Mouse (Mus musculus) right cerebral cortex, postnatal 14 days (tissue): ENCODE results near the gene Commd7.

Experiments
- DNase-seq: peaks from one replicate; pipeline ENCODE4 v3.0.0; 2022

Gene Commd7

DNA sequence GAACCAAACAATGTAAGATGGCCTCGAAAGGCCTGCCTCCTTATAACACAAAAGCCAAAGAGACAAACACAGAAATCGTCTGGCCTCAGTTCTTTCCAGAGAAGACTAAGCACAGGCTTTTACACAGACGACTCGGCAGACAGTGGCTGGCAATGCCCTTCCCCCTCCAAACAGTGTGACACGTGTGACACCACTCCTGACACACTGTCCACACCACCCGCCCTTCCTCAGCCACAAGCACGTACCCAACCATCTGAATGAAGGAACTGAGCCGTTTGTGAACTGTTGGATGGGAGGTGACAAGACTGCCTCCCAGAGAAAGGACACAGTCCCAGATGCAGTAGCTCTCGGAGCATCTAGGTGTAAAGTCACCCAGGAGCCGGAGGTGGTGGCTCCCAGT, 13.7 kb downstream of the Commd7 start:
- DNase-seq: no peak

DNA sequence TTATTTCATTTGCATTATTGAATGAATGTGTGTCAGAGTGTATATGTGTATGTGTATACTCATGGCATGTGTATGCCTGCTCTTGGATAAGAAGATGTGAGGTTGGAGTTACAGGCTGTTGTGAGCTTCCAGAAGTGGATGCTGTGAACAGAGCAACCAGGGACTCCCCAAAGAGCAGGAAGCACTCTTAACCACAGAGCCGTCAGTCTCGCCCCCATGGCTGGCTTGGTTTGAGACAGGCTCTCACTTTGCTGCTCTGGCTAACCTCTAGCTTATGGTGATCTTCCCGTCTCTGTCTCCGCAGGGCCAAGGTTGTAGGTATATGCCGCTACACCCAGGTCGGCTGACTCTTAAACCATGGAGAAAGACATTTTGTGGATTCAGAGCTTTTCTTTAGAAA, 14.1 kb downstream of the Commd7 start:
- DNase-seq: no peak

DNA sequence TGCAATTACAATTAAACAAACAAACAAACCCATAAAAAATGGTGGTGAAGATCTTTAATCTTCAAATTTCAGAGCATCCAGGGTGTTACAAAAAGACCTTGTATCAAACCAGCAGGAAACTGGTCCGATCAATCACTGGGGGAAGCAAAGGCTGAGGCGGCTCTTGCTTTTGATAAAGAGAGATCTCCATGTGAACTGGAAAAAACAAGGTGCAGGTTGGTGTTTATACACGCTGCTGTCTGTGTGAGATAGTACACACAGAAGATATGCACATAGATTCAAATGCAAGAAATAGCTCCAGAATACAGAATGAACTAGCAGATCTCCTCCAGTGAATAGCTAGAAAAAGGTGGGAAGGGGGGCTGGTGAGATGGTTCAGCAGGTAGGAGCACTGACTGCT, 15.7 kb downstream of the Commd7 start:
- DNase-seq: no peak

DNA sequence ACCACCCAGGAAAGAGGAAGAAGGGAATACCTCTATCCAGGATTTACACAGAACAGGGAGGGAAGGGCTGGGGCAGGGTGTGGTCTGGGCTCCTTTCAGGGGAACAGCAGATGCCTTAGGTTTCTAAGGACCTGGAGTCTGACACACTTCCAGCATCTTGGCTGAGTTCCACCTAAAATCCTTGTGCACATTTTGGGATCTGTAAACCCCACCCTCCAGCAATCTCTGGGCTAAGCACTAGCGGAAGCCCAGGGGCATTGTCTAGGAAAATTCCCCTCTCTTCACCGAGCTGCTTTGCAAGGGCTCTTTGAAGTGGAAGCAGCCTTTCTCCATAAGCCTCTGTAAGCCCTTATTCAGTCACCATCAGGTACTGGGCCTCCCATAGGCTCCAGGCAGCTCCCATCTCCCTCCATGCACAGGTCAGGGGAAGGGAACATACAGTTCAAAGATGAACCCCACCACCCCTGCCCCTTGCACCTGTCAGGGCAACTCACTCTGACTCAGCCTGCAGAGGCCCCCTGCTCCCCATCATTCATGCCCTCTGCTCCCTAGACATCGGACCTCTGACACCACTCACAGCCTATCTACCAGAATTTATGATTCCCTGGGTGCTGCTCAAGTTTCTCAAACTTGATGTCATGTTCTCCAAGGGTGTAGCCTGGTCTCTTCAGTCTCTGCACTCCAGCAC, 19.8 kb downstream of the Commd7 start:
- DNase-seq: no peak

DNA sequence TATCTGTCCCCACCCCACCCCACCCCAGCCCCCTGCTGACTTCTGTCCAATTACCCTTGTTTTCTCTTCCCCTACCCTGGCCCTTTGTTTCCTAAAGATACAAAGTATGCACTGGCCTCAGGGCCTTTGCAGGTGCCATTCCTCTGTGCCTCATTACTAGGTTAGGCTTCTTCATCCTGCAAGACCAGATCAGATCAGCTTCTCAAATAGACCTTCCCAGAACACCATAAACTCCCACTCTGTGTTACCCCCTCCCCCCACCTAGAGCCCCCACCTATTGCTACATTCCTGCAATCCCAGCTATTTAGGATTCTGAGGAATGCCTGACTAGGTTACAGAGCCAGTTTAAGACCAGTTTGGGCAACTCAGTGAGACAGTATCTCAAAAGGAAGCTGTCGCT, 20.8 kb downstream of the Commd7 start:
- DNase-seq: no peak

DNA sequence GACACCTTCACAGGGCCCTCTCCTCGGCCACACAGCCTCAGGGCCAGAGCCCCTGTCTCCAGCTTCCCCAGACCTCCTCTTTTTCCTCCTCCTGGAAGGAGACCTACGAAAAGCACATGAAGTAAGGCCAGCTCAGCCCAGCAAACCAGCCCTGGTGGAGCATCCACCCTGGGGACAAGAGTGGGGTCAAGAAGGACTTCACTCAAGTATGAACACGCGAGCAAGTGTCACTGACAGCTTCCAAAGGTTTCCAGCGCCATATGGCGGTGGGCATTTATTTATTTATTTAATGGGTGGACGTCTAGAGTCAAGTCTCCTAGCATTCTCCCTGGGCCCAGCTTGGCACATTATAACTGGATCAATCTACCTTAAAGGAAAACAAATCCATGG, 21.3 kb downstream of the Commd7 start:
- DNase-seq: no peak

DNA sequence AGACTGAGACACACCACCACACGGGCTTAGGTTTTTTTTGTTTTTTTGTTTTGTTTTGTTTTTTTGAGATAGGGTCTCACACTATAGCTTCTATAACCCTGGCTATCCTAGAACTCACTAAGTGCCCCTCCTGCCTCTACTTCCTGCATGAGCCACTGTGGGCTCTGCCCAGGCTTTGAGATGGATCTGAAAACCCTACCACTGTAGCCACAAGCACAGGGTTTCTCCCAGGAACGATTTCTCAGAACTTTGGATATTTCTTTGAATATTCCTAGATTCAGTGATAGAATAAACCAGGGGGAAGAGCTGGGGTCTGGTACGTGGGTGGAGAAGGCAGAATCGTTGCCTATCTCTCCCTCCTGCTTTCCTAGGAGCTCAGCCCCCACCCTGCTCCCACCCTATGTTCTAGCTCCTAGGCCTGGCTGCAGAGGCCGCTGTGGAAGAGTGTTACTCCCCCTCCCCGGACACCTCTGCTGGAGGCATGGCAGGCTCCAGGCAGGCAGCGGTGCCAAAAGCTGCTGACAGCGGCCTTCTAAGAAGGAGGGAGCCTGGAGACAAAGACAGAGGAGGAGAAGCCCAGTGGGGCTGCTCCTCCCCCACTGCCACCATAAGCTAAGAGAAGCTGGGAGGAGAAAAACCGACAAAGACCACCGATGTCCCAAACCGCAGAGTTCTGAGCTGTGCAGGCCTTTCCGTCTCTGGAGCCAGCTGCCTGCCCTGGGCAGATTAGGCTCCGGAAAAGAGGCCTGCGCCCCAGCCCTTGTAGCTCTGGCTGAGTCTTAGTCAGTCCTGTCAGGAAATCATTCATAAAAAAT, 21.9 kb downstream of the Commd7 start:
- peak; percentile 19 for DNase-seq

DNA sequence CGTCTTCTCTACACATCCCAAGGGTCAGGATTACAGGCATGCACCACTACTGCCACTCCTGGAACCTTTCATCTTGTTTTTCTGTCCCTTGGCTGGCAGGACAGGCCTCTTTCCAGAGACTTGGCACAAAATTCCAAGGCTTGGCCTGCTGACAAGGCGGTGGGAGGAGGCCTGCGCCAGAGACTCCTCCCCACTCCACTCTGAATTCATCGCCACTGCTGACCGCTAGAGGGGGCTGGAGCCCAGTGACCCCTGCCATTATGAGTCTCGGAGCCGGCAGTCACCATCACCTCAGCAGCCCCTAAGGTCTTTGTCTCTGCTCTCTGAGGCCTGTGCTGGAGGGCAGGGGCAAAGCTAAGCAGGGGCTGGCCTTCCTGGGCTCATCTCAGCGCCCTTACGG, 23.0 kb downstream of the Commd7 start:
- DNase-seq: peak; percentile 80

DNA sequence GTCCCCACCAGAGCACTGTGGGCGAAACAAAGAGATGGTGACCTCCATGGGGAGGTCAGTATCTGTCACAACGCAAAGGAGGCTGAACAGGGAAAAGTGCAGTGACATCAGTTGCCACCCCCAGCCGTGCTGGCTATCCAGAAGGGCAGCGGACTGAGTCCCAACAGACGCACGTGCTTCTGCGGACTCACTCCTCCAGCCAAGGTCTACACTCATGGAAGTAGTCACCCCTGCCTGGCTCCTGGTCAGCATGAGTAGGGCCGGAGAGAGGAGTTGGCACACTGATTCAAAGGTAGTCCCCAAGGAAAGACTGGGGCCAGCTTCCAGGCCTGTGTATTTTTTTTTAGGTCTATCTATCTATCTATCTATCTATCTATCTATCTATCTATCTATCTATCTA, 23.5 kb downstream of the Commd7 start:
- DNase-seq: no peak

DNA sequence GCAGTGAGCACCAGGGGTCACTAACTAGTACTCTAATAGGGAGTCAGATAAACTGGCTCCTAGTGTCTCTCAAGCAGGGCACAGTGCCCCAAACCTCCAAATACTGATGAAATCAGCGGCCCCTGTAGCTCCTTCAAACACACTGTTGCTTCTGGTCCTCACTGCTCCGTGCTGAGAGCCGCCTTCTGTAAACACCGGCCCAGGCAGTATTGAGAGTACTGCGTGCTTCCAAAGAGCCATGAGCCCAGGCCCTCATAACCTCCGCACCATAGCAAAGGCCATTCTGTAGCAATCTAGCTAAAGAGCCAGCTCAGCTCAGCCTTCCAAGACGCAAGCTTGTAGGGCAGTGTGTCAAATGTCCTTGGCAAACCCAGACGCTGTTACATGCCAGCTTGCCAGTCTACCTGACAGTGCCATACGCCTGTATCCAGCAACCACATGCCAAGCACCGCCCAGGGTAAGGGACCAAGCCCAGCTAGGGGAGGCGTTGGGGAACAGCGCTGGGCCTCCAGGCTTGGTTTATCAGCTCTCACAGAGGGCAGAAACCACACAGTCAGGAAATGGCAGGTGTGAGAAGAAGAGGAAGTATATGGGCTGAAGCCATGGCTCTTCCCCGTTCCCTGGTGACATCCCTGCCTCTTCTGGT, 24.6 kb downstream of the Commd7 start:
- no peak for DNase-seq

DNA sequence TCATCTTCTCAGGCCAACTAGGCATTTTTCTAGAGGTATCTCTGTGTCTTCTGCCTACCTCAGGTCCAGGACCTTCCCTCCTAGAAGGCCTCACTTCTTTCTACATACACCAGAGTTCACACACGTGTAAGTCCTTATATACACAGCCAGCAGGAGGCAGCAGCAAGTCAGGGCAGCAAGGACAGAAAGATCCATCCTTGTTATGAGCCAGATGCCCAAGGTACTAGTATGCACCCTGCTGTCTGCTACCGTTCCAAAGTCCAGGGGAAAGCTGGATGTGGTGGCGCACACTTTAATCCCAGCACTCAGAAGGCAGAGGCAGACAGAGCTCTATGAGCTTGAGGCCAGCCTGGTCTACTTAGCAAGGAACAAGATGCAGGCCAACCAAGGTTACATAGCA, 26.2 kb downstream of the Commd7 start:
- no peak for DNase-seq

DNA sequence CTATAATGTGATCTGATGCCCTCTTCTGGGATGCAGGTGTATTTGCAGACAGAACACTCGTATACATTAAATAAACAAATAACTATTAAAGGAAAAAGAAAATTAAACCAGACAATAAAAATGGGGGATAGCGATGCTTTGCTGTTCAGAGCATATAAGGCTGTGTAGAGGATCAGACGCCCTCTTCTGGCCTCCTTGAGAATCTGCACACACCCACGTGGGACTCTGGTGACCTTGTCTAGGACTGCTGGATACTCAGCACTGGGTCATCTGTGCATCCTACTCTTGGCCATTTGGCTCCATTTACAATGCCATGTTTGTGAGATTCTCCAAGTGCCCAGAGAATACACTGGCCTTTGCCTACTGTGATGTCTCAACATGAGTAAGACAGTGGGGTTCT, 28.9 kb downstream of the Commd7 start:
- no peak for DNase-seq

DNA sequence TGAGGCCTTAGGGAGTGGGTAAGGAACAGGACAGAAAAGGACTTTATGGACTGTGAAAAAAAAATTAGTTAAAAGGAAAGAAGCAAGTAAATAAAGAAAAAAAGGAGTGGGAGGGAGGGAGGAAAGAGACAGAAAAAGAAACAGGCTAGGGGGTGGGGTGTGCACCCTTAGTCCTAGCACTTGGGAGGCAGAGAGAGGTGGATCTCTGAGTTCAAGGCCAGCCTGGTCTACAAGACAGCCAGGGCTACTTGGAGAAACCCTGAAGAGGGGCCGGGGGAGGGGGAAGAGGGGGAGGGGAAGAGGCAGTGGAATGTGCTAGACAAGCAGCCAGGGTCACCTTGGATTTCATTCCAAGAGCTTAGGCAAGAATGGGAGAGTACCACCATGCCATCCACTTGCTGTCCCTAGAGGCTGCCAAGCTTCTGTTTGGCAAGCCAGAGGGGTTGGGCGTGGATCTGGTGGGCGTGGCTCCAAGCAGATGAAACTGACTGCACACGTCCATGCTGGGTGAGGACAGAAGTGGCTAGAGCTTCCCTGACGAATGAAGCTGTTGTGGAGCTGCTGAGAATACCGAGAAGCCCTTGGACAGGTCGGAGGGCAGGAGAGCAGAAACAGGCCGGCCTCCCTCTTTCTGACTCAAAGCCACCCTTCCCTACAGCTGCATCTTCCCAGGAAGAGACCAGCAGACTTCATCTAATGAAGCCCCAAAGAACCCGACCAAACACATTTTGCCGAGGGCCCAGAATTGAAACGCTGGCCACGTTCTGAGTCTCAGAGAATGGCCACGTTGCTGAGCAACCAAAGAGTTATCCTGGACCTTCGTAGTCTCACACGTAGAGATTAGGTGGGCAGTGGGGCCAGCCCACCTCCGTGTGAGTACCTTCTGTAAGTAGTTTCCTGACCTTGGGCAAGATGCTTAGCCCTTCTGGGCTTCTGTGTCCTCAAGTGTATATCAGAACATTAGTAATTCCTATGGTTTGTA, 31.6 kb downstream of the Commd7 start:
- DNase-seq: no peak

DNA sequence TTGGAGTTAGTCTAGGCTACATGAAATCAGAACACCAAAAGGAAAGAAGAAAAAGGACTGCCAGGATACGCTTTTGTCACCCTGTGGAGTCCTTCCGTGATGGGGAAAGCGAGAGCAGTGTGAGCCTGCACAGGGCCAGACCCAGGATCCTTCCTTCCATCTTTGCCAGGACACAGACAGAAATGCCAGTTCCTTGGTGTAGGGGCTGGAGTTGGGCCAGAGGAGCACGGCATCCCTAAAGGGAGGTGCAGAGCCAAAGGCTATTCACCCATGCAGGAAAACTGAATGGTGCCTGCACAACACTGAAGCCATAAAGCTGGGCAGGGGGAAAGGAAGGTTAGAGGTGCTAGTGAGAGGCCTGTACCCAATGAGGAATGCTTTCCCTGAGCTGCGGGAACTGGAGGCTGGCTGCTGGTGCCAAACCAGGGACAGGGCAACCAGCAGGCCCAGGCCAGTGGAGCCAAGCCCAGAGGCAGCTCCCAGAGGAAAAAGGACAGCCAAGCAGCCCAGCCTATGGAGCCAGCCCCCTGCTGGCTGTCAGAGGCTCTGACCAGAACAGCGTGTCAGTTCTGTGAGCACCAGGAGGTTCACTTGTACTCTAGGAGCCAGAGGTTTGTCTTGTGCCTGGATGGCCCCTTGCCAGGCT, 32.4 kb downstream of the Commd7 start:
- peak; percentile 35 for DNase-seq

DNA sequence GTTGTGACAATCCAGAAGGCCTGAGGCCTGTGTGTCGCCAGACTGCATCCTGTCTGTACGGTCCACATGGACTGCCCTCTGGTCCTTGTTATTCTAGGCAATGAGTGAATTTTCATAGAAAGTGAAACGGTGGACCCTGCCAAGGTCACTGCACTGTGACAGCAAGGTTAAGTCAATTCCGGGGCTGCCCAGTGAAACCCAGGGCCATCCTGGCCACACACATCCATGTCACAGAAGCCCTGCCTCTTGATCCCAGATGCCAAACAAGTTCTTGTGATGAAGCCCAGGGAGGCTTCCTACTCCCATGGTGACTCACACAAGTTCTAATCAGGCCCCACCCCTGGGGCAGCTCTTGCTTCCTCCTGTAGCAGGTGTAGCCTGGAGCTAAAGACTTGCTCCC, 35.0 kb downstream of the Commd7 start:
- no peak for DNase-seq

DNA sequence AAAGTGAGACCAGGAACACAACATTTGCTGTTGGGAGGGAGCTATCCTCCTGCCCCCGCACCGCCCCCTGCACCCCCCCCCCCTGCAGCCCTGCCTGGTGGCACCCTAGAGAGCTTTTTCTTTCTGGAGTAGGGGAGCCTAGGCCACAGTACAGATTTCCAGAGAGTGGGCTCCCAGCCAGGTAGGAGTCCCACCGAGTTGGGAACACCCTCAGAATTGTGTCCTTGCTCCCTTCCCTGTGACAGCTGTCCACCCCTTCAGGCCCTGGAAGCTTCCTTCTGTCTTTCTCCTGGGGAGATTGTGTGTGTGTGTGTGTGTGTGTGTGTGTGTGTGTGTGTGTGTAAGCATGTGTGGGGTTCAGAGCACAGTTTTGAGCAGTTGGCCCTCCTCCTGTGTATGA, 35.6 kb downstream of the Commd7 start:
- no peak for DNase-seq

DNA sequence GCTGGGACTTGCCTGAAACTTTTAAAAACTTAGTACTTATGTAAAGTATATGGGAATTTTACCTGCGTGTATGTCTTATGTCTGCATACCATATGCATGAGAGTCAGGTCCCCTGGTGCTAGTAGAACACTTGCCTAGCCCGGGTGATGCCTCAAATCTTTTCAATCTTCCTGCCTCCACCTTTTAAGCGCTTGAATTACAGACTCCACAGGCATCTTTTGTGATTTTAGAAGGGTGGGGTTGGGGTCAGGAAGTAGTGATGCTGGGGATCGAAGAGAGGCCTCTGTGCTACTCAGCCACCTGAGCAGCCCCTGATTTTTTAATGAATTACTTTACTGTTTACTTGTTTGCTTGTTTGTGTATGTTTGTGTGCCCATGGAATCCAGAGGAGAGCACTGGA, 37.6 kb downstream of the Commd7 start:
- no peak for DNase-seq

DNA sequence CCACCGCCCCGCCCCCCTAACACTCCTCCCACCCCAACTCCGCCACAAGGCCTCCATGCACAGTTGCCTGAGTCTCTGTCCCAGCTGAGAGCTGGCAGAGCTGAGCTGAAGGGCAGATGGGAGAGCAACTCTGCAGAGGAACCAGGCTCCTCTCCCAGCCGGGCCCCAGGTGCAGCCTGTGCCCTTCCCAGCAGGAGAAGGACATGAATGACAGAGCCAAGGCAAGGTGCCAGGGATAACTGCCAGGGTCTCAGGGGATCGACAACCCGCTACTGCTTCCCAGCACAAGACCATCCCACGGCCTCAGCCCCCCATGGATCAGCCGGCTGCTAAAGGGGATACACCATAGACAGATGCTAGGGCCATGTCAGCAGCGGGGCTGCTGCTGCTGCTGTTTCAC, 39.4 kb downstream of the Commd7 start:
- no peak for DNase-seq

DNA sequence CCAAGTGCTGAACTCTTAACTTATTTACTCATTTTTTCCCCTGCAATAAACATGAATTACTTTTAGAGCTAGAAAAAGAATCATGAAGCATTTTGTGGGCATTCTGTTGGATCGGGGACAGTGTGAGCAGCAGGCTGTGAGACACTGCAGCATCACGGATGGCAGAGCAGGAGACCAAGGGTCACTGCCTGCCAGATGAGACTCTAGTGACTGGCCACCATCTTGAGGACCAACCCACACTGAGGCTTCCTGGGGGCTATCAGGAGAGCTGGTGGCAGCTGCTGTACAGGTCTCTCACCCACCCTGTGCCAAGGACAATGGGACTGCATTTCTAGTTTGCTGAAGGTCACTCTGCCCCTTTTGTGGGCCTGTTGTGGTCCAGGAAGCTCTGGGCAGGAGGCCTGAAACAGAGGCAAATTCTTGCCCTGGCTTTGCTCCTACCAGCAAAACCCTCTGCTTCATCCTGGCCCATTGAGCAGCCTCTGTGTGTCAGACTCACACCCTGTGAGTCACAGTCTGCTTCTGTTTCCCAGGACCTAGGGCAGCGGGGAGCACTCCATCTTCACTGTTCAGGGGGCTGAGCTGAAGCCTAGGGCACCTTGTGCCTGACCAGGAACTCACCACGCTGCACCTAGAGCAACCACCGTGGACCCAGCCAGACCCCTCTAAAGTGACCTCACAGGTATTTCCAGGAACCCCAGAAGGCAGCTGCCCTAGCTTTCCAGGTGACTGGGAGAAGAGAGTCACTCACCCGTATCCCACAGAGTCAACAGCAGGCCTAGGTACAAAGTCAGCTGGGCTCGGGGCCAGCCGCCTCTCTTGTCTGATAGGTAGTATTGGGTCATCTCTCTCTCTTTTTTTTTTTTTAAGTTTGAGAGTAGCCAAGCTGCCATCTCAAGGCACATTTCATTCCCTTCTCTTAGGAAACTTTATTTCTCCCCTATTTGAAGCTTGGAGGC, 40.2 kb downstream of the Commd7 start:
- no peak for DNase-seq

DNA sequence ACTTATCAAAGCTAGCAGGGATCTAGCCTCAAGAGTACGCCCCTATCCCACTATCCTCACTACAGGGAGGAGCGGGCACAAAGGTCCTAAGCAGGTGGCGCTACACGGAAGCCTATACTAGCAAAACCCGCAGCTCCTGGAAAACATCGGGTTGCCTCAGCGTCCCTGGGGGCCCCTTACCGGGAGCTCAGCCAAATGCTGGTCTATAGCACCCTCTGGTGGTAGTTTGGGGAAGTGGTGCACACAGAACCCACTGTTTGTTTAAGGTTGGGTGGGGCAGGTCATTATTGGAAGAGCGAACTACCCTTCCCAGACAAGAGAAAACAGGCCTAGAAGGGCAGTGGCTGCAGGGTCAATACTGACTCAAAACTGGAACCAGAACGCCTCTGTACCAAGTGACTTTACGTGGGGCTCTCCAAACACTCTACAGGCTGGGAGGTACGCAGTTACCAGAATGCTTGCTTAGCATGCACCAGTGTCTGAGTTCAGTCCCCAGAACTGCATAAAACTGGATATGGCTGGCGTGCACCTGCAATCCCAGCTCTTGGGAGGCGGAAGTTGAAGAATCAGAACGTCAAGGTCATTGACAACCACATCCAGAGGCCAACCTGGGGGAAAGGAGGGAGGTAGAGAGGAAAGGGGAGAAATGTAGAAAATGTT, 45.9 kb downstream of the Commd7 start:
- DNase-seq: peak; percentile 83

DNA sequence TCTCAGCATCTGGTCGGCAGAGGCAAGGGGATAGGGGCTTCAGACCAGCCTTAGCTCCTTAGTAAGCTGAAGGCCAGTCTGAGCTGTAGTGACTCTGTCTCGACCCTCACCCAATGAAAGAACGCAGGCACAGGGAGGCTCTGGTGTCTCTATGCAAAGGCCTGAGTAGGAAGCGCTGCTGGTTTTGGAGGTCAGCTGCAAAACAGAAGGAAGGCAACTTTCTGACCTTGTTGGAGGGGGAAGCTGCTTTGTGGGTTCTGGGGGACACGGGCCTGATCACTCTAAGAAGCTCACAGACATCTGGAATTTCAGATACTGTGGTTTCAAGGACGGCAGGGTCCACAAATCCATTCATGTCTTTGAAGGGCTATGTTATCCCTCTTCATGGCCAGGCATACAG, 46.6 kb downstream of the Commd7 start:
- DNase-seq: no peak
